Mouse (Mus musculus) neural tube, embryonic 12.5 days (tissue): ENCODE measurements around the gene Gm5089. TPM values are rescaled to one million over a fixed set of nuclear protein-coding genes. Genes with fewer than 3 reads are reported as not detected.

Experiments used
- ATAC-seq: fragments of 200-750 bp; cut with Nextera tagmentation; 2 replicates; pipeline ENCODE4 v1.8.0; 2017; ENCODE audit warnings: low read depth, mild to moderate bottlenecking, moderate TSS enrichment, moderate library complexity; ENCODE audit not compliant: low FRiP score
- H3K27ac ChIP-seq: fragments of 300-500 bp; sonication (generic); 2 replicates; pipeline ENCODE4 v1.5.1; 2016
- H3K27me3 ChIP-seq: fragments of 300-500 bp; sonication (generic); replicated peaks from 2 replicates; pipeline ENCODE4 v1.6.1; 2016; ENCODE audit warnings: mild to moderate bottlenecking
- H3K36me3 ChIP-seq: fragments of 300-500 bp; sonication (generic); 2 replicates; pipeline ENCODE4 v1.6.1; 2016; ENCODE audit warnings: mild to moderate bottlenecking
- H3K4me1 ChIP-seq: fragments of 300-500 bp; sonication (generic); 2 replicates; pipeline ENCODE4 v1.6.1; 2016
- H3K4me2 ChIP-seq: fragments of 300-500 bp; sonication (generic); replicated peaks from 2 replicates; pipeline ENCODE4 v1.6.1; 2016; ENCODE audit warnings: mild to moderate bottlenecking
- H3K4me3 ChIP-seq: fragments of 300-500 bp; sonication (generic); 2 replicates; pipeline ENCODE4 v1.5.1; 2016
- H3K9ac ChIP-seq: fragments of 300-500 bp; sonication (generic); 2 replicates; pipeline ENCODE4 v1.6.1; 2016; ENCODE audit warnings: mild to moderate bottlenecking
- H3K9me3 ChIP-seq: fragments of 300-500 bp; sonication (generic); 2 replicates; pipeline ENCODE4 v1.6.1; 2016; ENCODE audit warnings: mild to moderate bottlenecking
- WGBS: fragments of 180-500 bp; shearing (Covaris S2); methylation state at CpG from one replicate; pipeline ENCODE4 v1.1.7; 2016; 5-methylcytosine and 5-hydroxymethylcytosine counted together
- polyA plus RNA-seq: library from polyadenylated mRNA; unstranded; fragments of >200 nt; fragmentation: Nextera tagmentation; extraction: Ambion mirVana; gene quantifications from 2 replicates; pipeline ENCODE4 v1.2.1, GENCODE M21; 2016

Gm5089 gene
- polyA plus RNA-seq, 1 experiment from 2014 or later, result 1.3 TPM

DNA sequence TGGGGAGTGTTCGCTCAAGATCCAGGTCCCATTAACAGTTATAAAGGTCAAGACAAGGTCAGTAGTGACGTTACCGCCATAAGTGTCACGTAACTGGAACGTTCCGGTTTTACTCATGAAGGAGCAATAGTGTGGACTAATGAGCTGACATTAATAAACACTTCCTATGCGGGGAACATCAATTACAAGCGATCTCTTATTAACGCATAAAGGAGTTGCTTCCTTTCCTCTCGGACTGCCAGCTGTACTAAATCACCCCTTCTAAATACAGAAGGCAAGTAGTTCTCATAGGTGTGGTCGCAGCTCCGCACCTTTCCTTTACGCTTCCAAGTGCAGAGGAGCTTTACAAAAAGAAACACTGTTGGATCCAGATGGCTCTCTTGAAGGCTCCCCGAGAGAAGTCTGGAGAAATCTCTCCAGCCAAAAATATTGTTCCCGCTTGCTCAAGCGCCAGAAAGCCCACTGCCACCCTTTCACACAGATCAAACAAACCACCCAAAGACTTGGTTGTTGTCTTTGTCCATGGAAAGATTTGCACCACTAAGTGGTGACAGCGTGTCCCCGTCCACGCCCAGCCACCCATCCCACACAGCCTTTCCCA, 62.4 kb downstream of the Gm5089 start:
- Histone ChIP-seq H3K36me3 (no peaks in the 10 kb centered on the region), H3K9ac (no peak overlapping the region), H3K4me1 (peaks cover 11% of the 10 kb centered on the region), H3K4me2 (no peak overlapping the region; the same call in 1 of the 2 replicates), H3K4me3 (no peak overlapping the region), H3K27me3 (peaks cover 9% of the 10 kb centered on the region; the same call in 1 of the 2 replicates), H3K9me3 (no peaks in the 10 kb centered on the region), H3K27ac (no peak overlapping the region)
- no peak for ATAC-seq
- 47% methylated on average over 19 of the region's 19 CpGs for WGBS

DNA sequence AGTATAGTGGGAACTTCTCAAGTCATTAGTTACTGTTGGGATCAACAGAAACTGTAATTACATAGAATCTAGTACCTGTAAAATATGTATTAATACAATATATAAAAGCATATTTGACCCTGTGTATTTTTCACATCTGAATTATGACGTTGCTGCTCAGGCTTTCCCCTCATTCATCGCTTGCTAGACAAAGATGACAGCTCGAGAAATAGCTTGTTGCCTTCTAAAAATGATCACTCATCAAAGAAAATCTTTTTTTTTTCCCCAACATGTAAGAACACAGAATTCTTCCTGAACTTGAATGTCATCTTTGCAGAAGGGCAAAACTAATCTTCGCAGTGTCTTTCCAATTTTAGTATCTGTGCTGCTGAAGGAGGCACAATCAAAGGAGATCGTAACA, 63.1 kb downstream of the Gm5089 start:
- Histone ChIP-seq H3K27me3 (peaks cover 9% of the 10 kb centered on the region; the same call in 1 of the 2 replicates), H3K4me1 (peaks cover 11% of the 10 kb centered on the region), H3K9ac (no peak overlapping the region), H3K4me2 (no peak overlapping the region), H3K27ac (no peak overlapping the region), H3K36me3 (no peaks in the 10 kb centered on the region), H3K4me3 (no peak overlapping the region), H3K9me3 (no peaks in the 10 kb centered on the region)
- 92% methylated on average over 5 of the region's 5 CpGs for WGBS
- ATAC-seq, result no peak

DNA sequence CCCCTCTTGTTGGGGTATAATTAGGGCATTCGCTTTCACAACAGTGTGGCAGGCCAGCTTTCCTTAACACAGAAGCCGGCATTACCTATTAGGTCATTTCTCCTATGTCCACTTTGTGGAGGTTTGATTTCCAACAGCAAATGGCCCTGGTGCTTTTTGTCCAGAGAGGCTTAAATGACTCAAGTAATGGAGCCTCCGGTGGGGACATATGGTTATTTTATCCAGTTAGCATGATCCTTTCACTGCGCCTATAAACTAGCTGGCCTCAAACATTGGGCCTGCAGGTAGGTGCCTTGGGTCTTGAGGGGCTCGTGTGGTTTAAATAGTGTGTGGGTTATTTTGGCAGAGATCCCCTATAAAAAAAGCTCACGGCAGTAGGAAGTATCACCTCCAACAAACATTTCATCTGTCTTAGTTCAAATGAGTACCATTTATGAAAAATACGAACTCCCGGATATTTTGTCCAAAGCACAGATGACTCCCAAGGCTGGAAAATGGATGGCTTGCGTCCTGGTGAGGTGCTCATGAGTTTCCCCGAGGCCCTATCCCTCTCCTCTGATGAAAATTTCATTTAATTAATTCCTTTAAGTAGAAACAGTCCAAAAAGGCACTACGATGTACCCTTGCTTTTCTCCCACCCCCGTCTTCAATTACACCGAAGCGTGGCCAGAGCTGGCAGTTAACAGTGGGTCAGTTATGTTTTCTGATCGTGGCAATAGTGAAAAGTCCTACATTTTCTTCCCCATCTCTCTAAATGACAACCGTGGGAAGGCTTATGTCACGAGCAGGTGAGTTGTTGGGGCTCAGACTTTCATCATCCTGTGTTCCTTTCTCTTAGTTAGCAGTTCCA, 64.4 kb downstream of the Gm5089 start:
- Histone ChIP-seq H3K9ac (no peak overlapping the region), H3K4me3 (no peak overlapping the region), H3K36me3 (no peaks in the 10 kb centered on the region), H3K9me3 (no peaks in the 10 kb centered on the region), H3K4me1 (peaks cover 11% of the 10 kb centered on the region), H3K4me2 (no peak overlapping the region), H3K27me3 (peaks cover 9% of the 10 kb centered on the region; the same call in 1 of the 2 replicates), H3K27ac (no peak overlapping the region)
- no peak for ATAC-seq
- WGBS, result 83% methylated on average over 17 of the region's 17 CpGs

DNA sequence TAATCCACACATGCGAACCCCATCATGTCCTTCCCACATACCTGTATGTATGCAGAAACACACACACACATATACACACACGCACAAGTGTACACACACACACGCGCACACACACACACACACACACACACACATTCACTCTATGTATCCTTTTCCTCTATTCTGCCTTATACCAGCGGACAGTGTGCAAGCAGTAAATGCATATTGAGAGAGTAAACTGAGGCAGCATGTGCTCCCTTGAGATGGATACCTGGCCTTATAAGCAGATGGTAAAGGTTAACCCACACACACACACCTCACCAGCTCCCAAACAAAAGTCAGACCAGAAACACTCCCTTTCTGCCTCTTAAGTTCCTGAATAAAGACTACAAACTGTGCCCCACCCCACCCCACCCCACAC, 65.2 kb downstream of the Gm5089 start:
- no peak overlapping the region for H3K4me2 ChIP-seq
- WGBS, result 93% methylated on average over 5 of the region's 5 CpGs
- H3K27me3 ChIP-seq, result peaks cover 9% of the 10 kb centered on the region; the same call in 1 of the 2 replicates
- no peaks in the 10 kb centered on the region for H3K9me3 ChIP-seq
- H3K27ac ChIP-seq, result no peak overlapping the region
- peaks cover 15% of the 10 kb centered on the region for H3K4me1 ChIP-seq
- ATAC-seq, result no peak
- no peaks in the 10 kb centered on the region for H3K36me3 ChIP-seq
- no peak overlapping the region for H3K9ac ChIP-seq
- H3K4me3 ChIP-seq, result no peak overlapping the region

DNA sequence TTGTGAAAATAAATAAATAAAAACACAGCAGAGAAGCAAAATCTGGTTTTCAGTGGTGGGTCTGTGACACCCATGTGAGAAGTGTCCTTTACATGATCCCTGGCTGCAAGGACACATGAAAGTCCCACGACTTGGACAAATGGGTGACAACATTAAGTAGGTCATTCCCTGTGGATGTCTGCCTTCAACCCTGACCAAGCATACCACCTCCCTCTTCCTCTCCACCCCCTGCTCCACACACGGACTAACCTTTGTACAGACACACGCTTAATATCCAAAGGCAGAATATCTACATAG, 65.7 kb downstream of the Gm5089 start:
- Histone ChIP-seq H3K9ac (no peak overlapping the region), H3K4me3 (no peak overlapping the region), H3K27ac (no peak overlapping the region), H3K4me2 (no peak overlapping the region), H3K4me1 (peaks cover 17% of the 10 kb centered on the region), H3K27me3 (peaks cover 9% of the 10 kb centered on the region; the same call in 1 of the 2 replicates), H3K9me3 (no peaks in the 10 kb centered on the region), H3K36me3 (no peaks in the 10 kb centered on the region)
- no peak for ATAC-seq
- WGBS, result 60% methylated on average over 3 of the region's 3 CpGs

Other genes starting within 250 kb of the Gm5089 start
- gene Zic5, start 14.6 kb upstream of the Gm5089 start, polyA plus RNA-seq, result 11.3 and 14.3 TPM in 2 replicates
- gene Zic2, start 24.3 kb upstream of the Gm5089 start, polyA plus RNA-seq, result 11.6 and 13.4 TPM in 2 replicates
- 0.57 and 0.68 TPM in 2 replicates for gene Gm10837, start 39.5 kb upstream of the Gm5089 start, polyA plus RNA-seq
- gene Pcca, start 83.2 kb upstream of the Gm5089 start, polyA plus RNA-seq, result 33.0 and 35.0 TPM in 2 replicates